Mouse (Mus musculus) gastrocnemius, postnatal 36 days (tissue): ENCODE measurements around the gene Hist1h2bf. TPM values are rescaled to one million over a fixed set of nuclear protein-coding genes. Genes with fewer than 3 reads are reported as not detected.
"Not testable (repeated sequence)": the region's sequence is repeated elsewhere in the genome, so short reads cannot be mapped to it uniquely, and the experiment has no call there.

ENCODE experiments used
- DNase-seq, 2 experiments: peaks; one replicate each; pipeline ENCODE4 v3.0.0; 2022
- intact Hi-C: fragments of 180-260 bp; cut with DNase I; formaldehyde crosslinking; loops from one replicate; pipeline ENCODE4 v1.15.1; 2025
- total RNA-seq, 2 experiments: library from RNA; stranded (reverse); gene quantifications; 2 replicates each; pipeline ENCODE4 v1.2.3; 2021

The Hist1h2bf gene
- total RNA-seq, 2 experiments from 2014 or later, result 7.5 to 8.5 TPM

DNA sequence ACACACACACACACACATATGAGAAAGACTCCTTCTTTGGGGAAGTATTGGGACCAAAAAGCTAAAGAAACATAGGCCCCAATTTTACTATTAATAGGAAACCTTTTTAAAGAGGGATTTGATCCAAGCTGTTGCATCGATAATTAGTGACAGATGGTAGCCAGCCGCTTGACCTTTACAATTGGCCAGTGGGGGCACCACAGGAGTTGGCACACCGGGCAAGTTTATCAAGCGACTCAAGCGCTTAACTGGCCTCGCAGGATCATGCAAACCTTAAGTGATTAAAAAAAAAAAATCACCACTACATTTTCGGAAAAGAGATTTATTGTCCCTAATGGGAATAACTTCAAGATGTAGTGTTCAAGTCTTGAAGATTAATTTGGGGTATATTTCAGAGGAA is 18.6 kb upstream of the Hist1h2bf start:
- intact Hi-C loops, result no loop called here
- DNase-seq, result no peak

- intact Hi-C loops, DNase-seq: not testable (repeated sequence)
Measured at GRCm38 (mm10) chr13:23591886-23592285, 17.9 kb upstream of the Hist1h2bf start.

DNA sequence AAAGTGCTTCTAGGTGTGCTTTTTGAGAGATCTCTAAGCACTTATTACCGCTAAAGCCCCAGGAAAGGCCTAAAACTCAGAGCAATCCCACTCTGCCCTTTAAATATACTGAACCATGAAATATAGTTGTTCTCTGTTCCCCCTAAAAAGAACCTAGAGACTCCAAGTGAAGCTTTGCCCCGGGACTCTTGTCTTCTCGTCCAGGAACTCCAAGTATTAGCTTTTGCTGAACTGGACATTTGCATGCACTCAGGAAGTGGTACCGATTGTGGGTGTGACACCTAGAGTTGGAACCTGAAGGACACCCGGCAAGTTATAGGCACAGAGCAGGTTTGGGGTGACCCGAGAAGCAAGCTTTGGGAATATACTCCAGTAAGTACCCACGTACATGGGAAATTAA is 17.2 kb upstream of the Hist1h2bf start:
- intact Hi-C loops, result no loop called here
- DNase-seq, result no peak

DNA sequence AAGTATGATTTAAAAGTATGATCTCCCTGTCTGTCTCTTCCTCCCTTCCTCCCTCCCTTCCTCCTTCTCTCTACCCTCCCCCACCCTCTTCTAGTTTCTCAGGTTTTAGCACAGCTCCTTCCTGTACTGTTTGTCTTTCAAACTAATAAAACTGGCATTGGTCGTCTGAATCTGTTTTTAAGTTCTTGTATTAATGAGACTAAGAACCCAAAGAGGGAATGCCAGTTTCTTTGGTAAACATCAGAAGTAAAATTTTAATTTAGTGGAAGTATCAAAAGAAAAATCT is 12.9 kb upstream of the Hist1h2bf start:
- DNase-seq, result no peak
- intact Hi-C loops, result loop anchor here (10.0 kb wide), 1 partner anchor 1872 kb away; the partner anchor contains the start of genes Hist1h2ai, Hist1h2bl and Hist1h3h

DNA sequence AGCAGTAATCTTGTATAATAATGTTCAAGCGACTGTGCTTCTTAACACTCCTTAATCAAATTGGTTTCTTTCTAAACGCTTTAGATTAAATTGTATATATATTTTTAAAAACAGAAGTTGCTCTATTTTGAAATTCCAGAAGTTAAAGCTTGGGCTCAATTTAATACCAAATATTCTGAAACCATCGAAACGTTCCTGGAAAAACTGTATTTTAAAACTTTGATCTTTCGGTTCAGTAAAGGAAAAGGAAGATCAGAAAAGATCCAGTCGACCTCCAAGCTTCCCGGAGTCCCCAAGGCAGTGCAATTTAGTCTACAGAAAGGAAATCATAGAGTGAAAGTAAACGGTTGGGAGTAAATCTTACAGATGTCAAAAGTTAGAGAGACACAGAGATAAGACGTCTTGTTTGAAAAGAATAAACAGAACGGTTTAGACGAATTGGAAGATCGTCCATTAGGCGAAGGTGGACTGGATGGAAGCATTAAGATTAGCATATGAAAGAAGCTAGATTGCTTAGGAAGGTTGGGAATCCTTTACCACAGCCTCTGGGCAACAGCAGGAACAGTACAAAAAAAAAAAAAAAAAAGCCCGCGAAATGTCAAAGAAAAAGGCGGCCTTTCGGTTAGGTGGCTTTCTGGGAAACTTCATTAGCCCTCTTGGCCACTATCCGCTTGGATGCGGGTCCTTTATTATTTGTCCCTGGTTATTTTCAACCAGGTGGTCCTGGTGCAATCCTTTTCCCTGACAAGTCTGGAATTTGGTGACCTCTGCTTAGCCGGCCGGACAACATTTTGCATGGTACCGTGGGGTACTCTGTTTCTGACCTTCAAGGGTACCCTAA is 12.3 kb upstream of the Hist1h2bf start:
- DNase-seq, result no peak
- intact Hi-C loops, result loop anchor here (10.0 kb wide), 1 partner anchor 1872 kb away; the partner anchor contains the start of genes Hist1h2ai, Hist1h2bl and Hist1h3h

GRCm38 (mm10) chr13:23585442-23586098 is 11.6 kb upstream of the Hist1h2bf start:
- intact Hi-C loops, result loop anchor here (10.0 kb wide), 1 partner anchor 1871 kb away; the partner anchor contains the start of genes Hist1h2ai, Hist1h2bl and Hist1h3h

DNA sequence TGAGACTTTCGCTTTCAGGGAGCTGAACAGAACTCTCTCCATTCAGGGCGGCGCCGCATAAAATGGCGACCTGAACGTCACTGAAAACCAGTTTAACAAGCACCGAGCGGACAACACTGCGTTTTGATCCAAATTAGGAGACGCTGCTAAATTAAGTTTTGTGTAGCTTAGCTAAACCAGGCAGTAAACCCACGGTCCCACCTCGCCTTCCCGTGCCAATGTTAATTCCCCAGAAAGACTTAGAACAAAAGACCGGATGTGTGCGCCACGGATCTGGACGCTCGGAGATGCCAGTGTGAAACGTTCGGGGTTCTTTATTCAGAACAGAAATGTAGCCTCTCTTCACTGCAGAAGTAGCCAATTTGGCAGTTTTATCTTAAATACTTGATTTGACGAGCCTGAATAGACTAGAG is 11.0 kb upstream of the Hist1h2bf start:
- DNase-seq, result peak; percentile 11 to 64
- intact Hi-C loops, result loop anchor here (10.0 kb wide), 1 partner anchor 1870 kb away; the partner anchor contains the start of genes Hist1h2ai, Hist1h2bl and Hist1h3h

More at GRCm38 (mm10) chr13:23585442-23586098, 11.6 kb upstream of the Hist1h2bf start:
- DNase-seq, result peak; percentile 28 to 65

- intact Hi-C loops, result loop anchor here (5.0 to 10.0 kb wide), 2 partner anchors 163 to 1870 kb away; partner anchors contain the start of genes Hist1h2ai, Hist1h2bb, Hist1h2bl and Hist1h3c
- DNase-seq, result no peak
Measured at GRCm38 (mm10) chr13:23584331-23584730, 10.3 kb upstream of the Hist1h2bf start.

DNA sequence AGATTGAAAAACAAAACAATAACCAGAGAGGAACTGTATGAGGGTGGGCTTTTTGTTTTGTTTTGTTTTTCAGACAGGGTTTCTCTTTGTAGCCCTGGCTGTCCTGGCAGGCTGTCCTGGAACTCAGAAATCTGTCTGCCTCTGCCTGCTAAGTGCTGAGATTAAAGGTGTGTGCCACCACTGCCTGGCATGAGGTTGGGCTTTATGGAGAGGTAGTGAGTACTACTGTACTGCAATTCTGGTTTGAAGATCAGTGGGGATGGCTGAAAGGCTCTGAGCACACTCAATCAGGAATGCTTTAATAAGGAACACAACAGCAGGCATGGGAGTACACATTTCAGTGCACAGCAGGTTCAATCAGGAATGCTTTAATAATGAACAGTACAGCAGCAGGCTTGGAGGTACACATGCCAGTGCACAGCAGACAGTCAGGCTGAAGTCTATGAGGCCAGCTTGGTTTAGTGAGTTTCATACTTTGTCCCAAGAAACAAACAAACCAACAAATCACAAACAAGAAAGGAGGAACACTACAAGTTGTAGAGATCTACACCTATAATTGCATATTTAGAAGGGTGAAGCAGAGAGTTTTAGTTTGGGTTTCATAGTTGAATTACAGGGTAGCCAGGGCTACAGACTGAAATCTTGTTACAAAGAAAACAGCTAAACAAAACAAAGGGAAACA is 9.5 kb upstream of the Hist1h2bf start:
- no peak for DNase-seq
- intact Hi-C loops, result loop anchor here (5.0 to 10.0 kb wide), 2 partner anchors 164 to 1869 kb away; partner anchors contain the start of genes Hist1h2ai, Hist1h2bb, Hist1h2bl and Hist1h3c

GRCm38 (mm10) chr13:23582219-23583056 is 8.4 kb upstream of the Hist1h2bf start:
- intact Hi-C loops, result loop anchor here (1.0 to 10.0 kb wide), 3 partner anchors 39 to 1868 kb away; partner anchors contain the start of genes Hist1h2ai, Hist1h2bb, Hist1h2be and Hist1h2bl
- no peak for DNase-seq

DNA sequence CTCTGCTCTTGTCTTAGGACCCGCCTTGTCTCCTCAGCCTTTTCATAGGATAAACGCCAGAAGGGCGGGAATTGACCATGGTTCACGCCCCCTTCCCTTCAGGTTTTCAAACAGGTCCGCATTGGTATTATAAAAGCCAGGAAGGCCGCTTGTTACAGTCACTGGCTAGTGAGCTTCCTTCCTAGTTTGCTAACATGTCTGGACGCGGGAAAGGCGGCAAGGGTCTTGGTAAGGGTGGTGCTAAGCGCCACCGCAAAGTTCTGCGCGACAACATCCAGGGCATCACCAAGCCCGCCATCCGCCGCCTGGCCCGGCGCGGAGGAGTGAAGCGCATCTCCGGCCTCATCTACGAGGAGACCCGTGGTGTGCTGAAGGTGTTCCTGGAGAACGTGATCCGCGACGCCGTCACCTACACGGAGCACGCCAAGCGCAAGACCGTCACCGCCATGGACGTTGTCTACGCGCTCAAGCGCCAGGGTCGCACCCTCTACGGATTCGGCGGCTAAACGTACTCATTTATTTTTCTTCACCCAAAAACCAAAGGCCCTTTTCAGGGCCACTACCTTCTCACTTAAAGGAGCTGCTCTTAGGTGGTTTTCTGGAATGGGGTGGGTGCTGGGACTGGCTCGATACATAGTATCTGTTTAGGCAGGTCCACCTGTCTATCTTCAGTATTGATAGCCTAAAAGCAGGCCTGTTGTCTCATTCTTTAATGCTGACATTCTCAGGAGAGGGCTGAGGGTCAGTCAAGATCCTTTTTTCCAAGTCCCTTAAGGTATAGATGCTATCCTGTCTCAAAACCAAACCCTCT is 7.6 kb upstream of the Hist1h2bf start, which contains the start of gene Hist1h4d:
Gene Hist1h4d (plus strand): TSS at position 191 of the 811 bp plus-strand sequence.
- peak; percentile 89 to 91 for DNase-seq
- intact Hi-C loops, result loop anchor here (1.0 to 10.0 kb wide), 3 partner anchors 40 to 1867 kb away; partner anchors contain the start of genes Hist1h2ai, Hist1h2bb, Hist1h2be and Hist1h2bl

GRCm38 (mm10) chr13:23577835-23578234 is 3.8 kb upstream of the Hist1h2bf start:
- no peak for DNase-seq
- intact Hi-C loops, result no loop called here

DNA sequence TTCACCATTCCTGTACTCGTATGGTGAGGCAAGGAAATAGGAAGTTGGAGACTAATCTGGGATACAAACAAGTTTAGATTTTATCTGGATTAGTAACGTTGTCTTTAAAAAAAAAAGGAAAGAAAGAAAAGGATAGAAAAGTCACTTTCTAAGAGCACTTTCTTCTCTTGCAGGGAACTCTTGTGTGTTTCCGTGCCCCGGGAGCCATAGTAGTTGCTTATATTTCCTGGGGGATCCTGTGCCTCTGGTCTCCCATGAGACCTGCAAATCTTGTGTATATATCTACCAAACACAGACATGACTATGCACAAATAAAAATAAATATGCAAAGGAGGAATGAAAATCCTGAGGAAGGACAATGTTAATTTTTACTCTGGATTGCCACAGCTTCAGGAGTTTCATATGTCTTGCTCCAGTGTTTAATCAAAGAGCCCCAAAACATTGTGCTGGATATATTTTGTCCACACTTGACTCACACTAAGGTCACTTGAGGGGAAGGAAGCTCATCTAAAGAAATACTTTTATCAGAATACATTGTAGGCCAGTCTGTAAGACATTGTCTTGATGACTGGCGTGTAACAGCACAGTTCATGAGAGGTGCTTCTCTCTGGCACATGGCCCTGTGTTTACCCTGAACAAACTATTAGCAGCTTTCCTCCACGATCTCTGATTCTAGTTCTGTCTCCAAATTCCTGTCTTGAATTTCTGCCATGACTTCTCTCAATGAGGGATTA is 3.1 kb upstream of the Hist1h2bf start:
- intact Hi-C loops, result no loop called here
- DNase-seq, result no peak

- DNase-seq, result no peak
- intact Hi-C loops, result no loop called here
Measured at GRCm38 (mm10) chr13:23576351-23576881, 2.4 kb upstream of the Hist1h2bf start.

DNA sequence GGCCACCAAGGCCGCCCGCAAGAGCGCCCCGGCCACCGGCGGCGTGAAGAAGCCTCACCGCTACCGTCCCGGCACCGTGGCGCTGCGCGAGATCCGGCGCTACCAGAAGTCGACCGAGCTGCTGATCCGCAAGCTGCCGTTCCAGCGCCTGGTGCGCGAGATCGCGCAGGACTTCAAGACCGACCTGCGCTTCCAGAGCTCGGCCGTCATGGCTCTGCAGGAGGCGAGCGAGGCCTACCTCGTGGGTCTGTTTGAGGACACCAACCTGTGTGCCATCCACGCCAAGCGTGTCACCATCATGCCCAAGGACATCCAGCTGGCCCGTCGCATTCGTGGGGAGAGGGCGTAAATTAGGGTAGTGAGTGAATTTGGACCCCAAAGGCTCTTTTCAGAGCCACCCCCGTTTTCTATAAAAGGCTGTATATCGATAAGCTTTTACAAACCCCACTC is 1.9 kb upstream of the Hist1h2bf start:
- intact Hi-C loops, DNase-seq: not testable (repeated sequence)

DNA sequence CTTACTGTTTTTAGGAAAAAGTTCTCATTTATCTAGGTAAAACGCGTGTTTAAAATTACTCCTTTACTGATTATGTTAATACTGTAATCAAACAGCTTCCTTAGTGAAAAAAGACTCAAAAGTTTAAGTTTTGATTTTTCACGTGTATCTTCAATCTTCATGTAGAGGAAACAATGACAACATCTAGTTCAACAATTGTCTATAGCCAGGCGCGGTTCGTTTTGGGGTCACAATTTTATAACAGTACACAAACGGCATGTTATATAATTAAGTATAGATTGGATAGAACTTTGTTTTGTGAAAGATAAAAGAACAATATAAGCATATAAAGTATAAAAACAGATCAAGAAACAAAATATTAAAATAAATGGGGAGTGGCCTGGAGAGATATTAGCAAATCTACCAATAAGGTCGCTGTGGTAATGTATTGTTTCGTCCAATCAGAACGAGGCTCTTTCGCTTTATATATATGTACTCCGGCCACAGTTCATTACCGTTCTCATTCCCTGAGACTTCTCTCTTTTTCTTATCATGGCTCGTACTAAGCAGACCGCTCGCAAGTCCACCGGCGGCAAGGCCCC is 1.4 kb upstream of the Hist1h2bf start, which contains the start of gene Hist1h3d:
Gene Hist1h3d (plus strand): TSS at position 493 of the 581 bp plus-strand sequence.
- intact Hi-C loops, result no loop called here
- no peak for DNase-seq
